Mouse (Mus musculus): ENCODE results near the gene Stxbp5. TPM values are rescaled to one million over a fixed set of nuclear protein-coding genes. Genes with fewer than 3 reads are reported as not detected.
A peak's percentile ranks its signal among the peaks of the same experiment; 100 is the strongest.

Gene Stxbp5
- total RNA-seq, 2 experiments from 2014 or later: 12.4 to 15.2 TPM

- DNase-seq: no peak
- intact Hi-C loops (cut with DNase I): no loop called here
Observed at GRCm38 (mm10) chr10:9770261-9770660, 130.6 kb downstream of the Stxbp5 start.

- DNase-seq: no peak
- intact Hi-C loops (cut with DNase I): no loop called here
Observed at GRCm38 (mm10) chr10:9763831-9764230, 137.0 kb downstream of the Stxbp5 start.

GRCm38 (mm10) chr10:9760264-9760663 is 140.6 kb downstream of the Stxbp5 start:
- intact Hi-C loops (cut with DNase I): no loop called here
- DNase-seq: no peak

GRCm38 (mm10) chr10:9756546-9756945 is 144.3 kb downstream of the Stxbp5 start:
- intact Hi-C loops (cut with DNase I): loop anchor here (5.0 kb wide), 2 partner anchors 704 to 964 kb away; no protein-coding TSS in a partner anchor

GRCm38 (mm10) chr10:9754893-9755541 is 145.9 kb downstream of the Stxbp5 start:
- DNase-seq: peak; percentile 68 to 85
- intact Hi-C loops (cut with DNase I): loop anchor here (5.0 kb wide), 2 partner anchors 703 to 963 kb away; no protein-coding TSS in a partner anchor

More at GRCm38 (mm10) chr10:9756546-9756945, 144.3 kb downstream of the Stxbp5 start:
- DNase-seq: no peak

GRCm38 (mm10) chr10:9733861-9734260 is 167.0 kb downstream of the Stxbp5 start:
- intact Hi-C loops (cut with DNase I): no loop called here
- no peak for DNase-seq

GRCm38 (mm10) chr10:9732065-9732749 is 168.7 kb downstream of the Stxbp5 start:
- intact Hi-C loops (cut with DNase I): no loop called here

GRCm38 (mm10) chr10:9722519-9723303 is 178.2 kb downstream of the Stxbp5 start:
- DNase-seq: no peak
- intact Hi-C loops (cut with DNase I): no loop called here

More at GRCm38 (mm10) chr10:9732065-9732749, 168.7 kb downstream of the Stxbp5 start:
- no peak for DNase-seq

- intact Hi-C loops (cut with DNase I): no loop called here
Observed at GRCm38 (mm10) chr10:9720027-9720426, 180.9 kb downstream of the Stxbp5 start.

GRCm38 (mm10) chr10:9718086-9718485 is 182.8 kb downstream of the Stxbp5 start:
- intact Hi-C loops (cut with DNase I): no loop called here
- no peak for DNase-seq

More at GRCm38 (mm10) chr10:9720027-9720426, 180.9 kb downstream of the Stxbp5 start:
- no peak for DNase-seq

Other genes with a start within 250 kb of the Stxbp5 start
- gene Samd5, start 225.9 kb downstream of the Stxbp5 start, total RNA-seq (2021): 1 to 10 TPM; 6.2 to 6.7 TPM

Measured in heart, postnatal 14 days (tissue).